Mouse (Mus musculus) right cerebral cortex, postnatal 14 days (tissue): ENCODE results near the gene Phox2a.

Source experiments
- DNase-seq: peaks from one replicate; pipeline ENCODE4 v3.0.0; 2022

The Phox2a gene

GRCm38 (mm10) chr7:101817861-101818401 is at the start of gene Phox2a:
Gene Phox2a (plus strand): TSS chr7:101818313.
- no peak for DNase-seq

GRCm38 (mm10) chr7:101770051-101770450 is 48.1 kb upstream of the Phox2a start:
- DNase-seq = no peak

GRCm38 (mm10) chr7:101771604-101772003 is 46.5 kb upstream of the Phox2a start:
- no peak for DNase-seq

GRCm38 (mm10) chr7:101772687-101773086 is 45.4 kb upstream of the Phox2a start:
- no peak for DNase-seq

- no peak for DNase-seq
These were observed 41.1 kb upstream of the Phox2a start for GRCm38 (mm10) chr7:101777053-101777452.

GRCm38 (mm10) chr7:101820295-101821030 is 2.4 kb downstream of the Phox2a start:
- no peak for DNase-seq

- no peak for DNase-seq
These were observed 3.7 kb downstream of the Phox2a start for GRCm38 (mm10) chr7:101821571-101822501.

GRCm38 (mm10) chr7:101822836-101823757 is 5.0 kb downstream of the Phox2a start:
- no peak for DNase-seq

- DNase-seq = no peak
These were observed 5.9 kb downstream of the Phox2a start for GRCm38 (mm10) chr7:101823758-101824630.

- no peak for DNase-seq
These were observed 12.3 kb downstream of the Phox2a start for GRCm38 (mm10) chr7:101830373-101830772.

- no peak for DNase-seq
These were observed 13.3 kb downstream of the Phox2a start for GRCm38 (mm10) chr7:101831437-101831836.

GRCm38 (mm10) chr7:101832372-101832771 is 14.3 kb downstream of the Phox2a start:
- no peak for DNase-seq

- no peak for DNase-seq
These were observed 15.2 kb downstream of the Phox2a start for GRCm38 (mm10) chr7:101833352-101833751.

- DNase-seq = no peak
These were observed 15.9 kb downstream of the Phox2a start for GRCm38 (mm10) chr7:101833916-101834584.

- no peak for DNase-seq
These were observed 16.8 kb downstream of the Phox2a start for GRCm38 (mm10) chr7:101834903-101835302.

- DNase-seq = no peak
These were observed 17.5 kb downstream of the Phox2a start for GRCm38 (mm10) chr7:101835457-101836109.

- peak; percentile 69 for DNase-seq
These were observed 18.4 kb downstream of the Phox2a start for GRCm38 (mm10) chr7:101836271-101837153.

- no peak for DNase-seq
These were observed 19.1 kb downstream of the Phox2a start for GRCm38 (mm10) chr7:101837154-101837605.
